Mouse (Mus musculus): ENCODE results near the gene Cngb1.

The Cngb1 gene

GRCm38 (mm10) chr8:95195728-95196127 lies 110.7 kb downstream of the Cngb1 start:
- DNase-seq (ENCODE audit: low read depth): no peak

- no peak for DNase-seq (ENCODE audit: low read depth)
Observed at GRCm38 (mm10) chr8:95191497-95192175, 114.7 kb downstream of the Cngb1 start.
